17 mouse cellular contexts compared by ENCODE assay signal in the genomic region with DNA sequence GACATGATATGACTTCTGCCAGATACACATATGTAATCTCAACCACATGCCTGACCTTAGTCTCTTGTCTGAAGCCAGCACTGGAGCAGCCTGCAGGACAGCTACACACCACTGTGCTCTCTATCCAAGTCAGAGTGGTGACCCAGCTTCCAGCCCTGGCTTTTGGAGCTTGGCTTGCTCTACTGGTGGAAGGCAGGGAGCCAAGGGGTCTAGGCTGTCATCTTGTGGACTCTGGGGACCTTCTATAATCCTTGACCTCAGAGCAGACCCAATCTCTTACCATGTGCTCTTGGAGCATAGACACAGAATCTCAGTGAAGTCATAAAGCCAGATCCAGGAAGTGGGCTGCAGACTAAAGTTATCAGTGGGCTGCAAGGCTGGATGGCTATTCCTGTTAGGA. TPM values are rescaled to one million over a fixed set of nuclear protein-coding genes. Genes with fewer than 3 reads are reported as not detected.
DNase-seq lines count a peak whose midpoint lies in the region; ATAC-seq lines count a peak whose summit lies in the region.
"Had no signal": no experiment of that assay in that cellular context is flagged by ENCODE, and none has a peak within 500 bp of the region (broad histone marks: within the 10 kb centered on the region; RNA-seq: fewer than 3 reads in every experiment).

No protein-coding gene starts in this region.

- no peak overlapping the region for H3K9ac ChIP-seq in heart, embryonic 15.5 days
- H3K9ac ChIP-seq: embryonic facial prominence, embryonic 15.5 days; hindbrain, embryonic 12.5 days had no signal

- H3K4me3 ChIP-seq in heart, embryonic 15.5 days: no peak overlapping the region
- H3K4me3 ChIP-seq in heart, embryonic 10.5 days: no peak overlapping the region
- H3K4me3 ChIP-seq: embryonic facial prominence, embryonic 15.5 days; erythroblast, embryonic 14.5 days; forebrain, embryonic 10.5 days; gastrocnemius, adult 2 months; hindbrain, embryonic 12.5 days had no signal

- H3K4me1 ChIP-seq in heart, embryonic 15.5 days (replicated peaks): no peaks in the 10 kb centered on the region
- H3K4me1 ChIP-seq in heart, embryonic 10.5 days: peaks cover 10% of the 10 kb centered on the region

- no peaks in the 10 kb centered on the region for H3K27me3 ChIP-seq in heart, embryonic 15.5 days
- H3K27me3 ChIP-seq in heart, embryonic 10.5 days (ENCODE audit: insufficient read depth, poor library complexity, severe bottlenecking): no peaks in the 10 kb centered on the region
- H3K27me3 ChIP-seq: embryonic facial prominence, embryonic 15.5 days; hindbrain, embryonic 12.5 days had no signal

- 0 out of 2 replicates have a peak, but pooled peaks have one; percentile 27 for ATAC-seq in heart, embryonic 15.5 days (replicated peaks; ENCODE audit: insufficient number of reproducible peaks, insufficient read depth, low FRiP score, low read depth)
- ATAC-seq: forebrain, embryonic 14.5 days; hindbrain, embryonic 16.5 days; inflammation-experienced regulatory T-cells, adult 6 months had no signal

- H3K9me3 ChIP-seq in heart, embryonic 15.5 days (replicated peaks): no peaks in the 10 kb centered on the region
- H3K9me3 ChIP-seq in heart, embryonic 10.5 days: no peaks in the 10 kb centered on the region
- H3K9me3 ChIP-seq: embryonic facial prominence, embryonic 15.5 days; forebrain, embryonic 10.5 days; hindbrain, embryonic 12.5 days had no signal

- DNase-seq in heart, embryonic 10.5 days (ENCODE audit: low spot score): no peak
- DNase-seq in kidney, postnatal 14 days: peak; percentile 27
- DNase-seq in kidney, postnatal 36 days: no peak
- DNase-seq in lung, postnatal 10 days: peak; percentile 42
- no peak for DNase-seq in lung, postnatal 14 days
- DNase-seq: cerebellum, adult 2 months; embryo, embryonic 11 days; gastrocnemius, adult 2 months; gastrocnemius, postnatal 25 days had no signal

- H3K4me2 ChIP-seq in heart, embryonic 15.5 days: no peak overlapping the region
- H3K4me2 ChIP-seq: embryonic facial prominence, embryonic 15.5 days; hindbrain, embryonic 12.5 days had no signal

- H3K27ac ChIP-seq in heart, embryonic 15.5 days: no peak overlapping the region
- H3K27ac ChIP-seq in heart, embryonic 10.5 days: no peak overlapping the region
- H3K27ac ChIP-seq: embryonic facial prominence, embryonic 15.5 days; forebrain, embryonic 10.5 days; gastrocnemius, adult 2 months; hindbrain, embryonic 12.5 days had no signal

- H3K36me3 ChIP-seq in heart, embryonic 15.5 days: no peaks in the 10 kb centered on the region
- no peaks in the 10 kb centered on the region for H3K36me3 ChIP-seq in heart, embryonic 10.5 days
- H3K36me3 ChIP-seq: embryonic facial prominence, embryonic 15.5 days; forebrain, embryonic 10.5 days; hindbrain, embryonic 12.5 days had no signal

RNA-seq across cellular contexts. Expression of a gene that starts 30.7 kb away (rescaled TPM):
- polyA plus RNA-seq in heart, embryonic 15.5 days (2015; fragmentation: Nextera tagmentation; extraction: Ambion mirVana): 12.1 and 13.8 TPM in 2 replicates
- 32.5 and 33.9 TPM in 2 replicates for polyA plus RNA-seq in heart, embryonic 10.5 days (2016; fragmentation: Nextera tagmentation; extraction: Ambion mirVana)
- polyA plus RNA-seq: erythroblast, embryonic 14.5 days had no signal

Comparison
In these comparisons a context has a peak if more than half of its experiments do, and no peak if none do; other contexts are left out.
1. DNase-seq: peak in kidney, postnatal 14 days (single experiment) and lung, postnatal 10 days (single experiment); none in heart, embryonic 10.5 days (single experiment), kidney, postnatal 36 days (0 of 2) and lung, postnatal 14 days (single experiment).